Mouse (Mus musculus): Measurements from ENCODE around the gene Nprl3. TPM values are rescaled to one million over a fixed set of nuclear protein-coding genes. Genes with fewer than 3 reads are reported as not detected.
"Not testable (repeated sequence)": the region's sequence is repeated elsewhere in the genome, so short reads cannot be mapped to it uniquely, and the experiment has no call there.

Gene Nprl3
- polyA plus RNA-seq (2015; fragmentation: Nextera tagmentation; extraction: Ambion mirVana) = 41.6 and 46.9 TPM in 2 replicates

- H3K27me3 ChIP-seq = no peaks in the 10 kb centered on the region
- peak; percentile 98 for ATAC-seq (ENCODE audit: borderline replicate concordance, extremely low read depth, low FRiP score, low TSS enrichment)
- no peaks in the 10 kb centered on the region for H3K36me3 ChIP-seq
- WGBS = under 1% methylated on average over 54 of the region's 54 CpGs
- peak within 1 kb of the TSS; percentile 60 for H3K4me2 ChIP-seq
- H3K4me1 ChIP-seq = peaks cover 15% of the 10 kb centered on the region
- peak within 1 kb of the TSS; percentile 94 for H3K9ac ChIP-seq
- H3K4me3 ChIP-seq = peak within 1 kb of the TSS; percentile 73
- H3K27ac ChIP-seq = peak within 1 kb of the TSS; percentile 88
- no peaks in the 10 kb centered on the region for H3K9me3 ChIP-seq
Observed at GRCm38 (mm10) chr11:32267188-32267884, at the start of gene Nprl3. Gene Nprl3, minus strand, starts transcription at chr11:32267707.

DNA sequence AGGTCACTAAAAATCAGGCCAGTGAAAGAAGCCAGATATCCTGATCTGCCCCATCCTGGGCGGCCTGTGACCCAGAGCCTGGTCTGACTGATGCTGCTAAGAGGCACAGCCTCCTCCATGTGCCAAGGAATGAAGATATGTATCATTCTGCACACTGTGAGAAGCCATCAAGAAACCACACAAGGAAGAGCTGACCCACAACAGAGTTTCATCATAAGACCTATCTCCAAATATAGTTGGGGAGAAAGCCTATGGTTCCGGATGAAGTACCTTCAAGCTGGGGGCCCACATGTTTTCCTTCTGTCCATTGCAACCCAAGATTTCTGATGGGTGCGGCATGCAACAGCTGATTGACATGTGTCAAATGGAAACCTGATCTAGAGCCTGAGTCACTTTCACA lies 48.5 kb upstream of the Nprl3 start:
- no peaks in the 10 kb centered on the region for H3K36me3 ChIP-seq
- H3K4me1 ChIP-seq = no peaks in the 10 kb centered on the region
- H3K9ac ChIP-seq = no peak overlapping the region
- no peak overlapping the region for H3K4me3 ChIP-seq
- no peak overlapping the region for H3K4me2 ChIP-seq
- H3K9me3 ChIP-seq = no peaks in the 10 kb centered on the region
- no peak for ATAC-seq (ENCODE audit: borderline replicate concordance, extremely low read depth, low FRiP score, low TSS enrichment)
- H3K27ac ChIP-seq = no peak overlapping the region
- 82% methylated on average over 3 of the region's 3 CpGs for WGBS
- H3K27me3 ChIP-seq = no peaks in the 10 kb centered on the region

GRCm38 (mm10) chr11:32309928-32310327 lies 42.4 kb upstream of the Nprl3 start:
- ATAC-seq (ENCODE audit: borderline replicate concordance, extremely low read depth, low FRiP score, low TSS enrichment) = no peak
- Histone ChIP-seq H3K27me3 (no peaks in the 10 kb centered on the region), H3K9ac (no peak overlapping the region), H3K4me3 (no peak overlapping the region), H3K9me3 (no peaks in the 10 kb centered on the region), H3K27ac (no peak overlapping the region), H3K4me2 (no peak overlapping the region), H3K36me3 (no peaks in the 10 kb centered on the region), H3K4me1 (no peaks in the 10 kb centered on the region)
- 50% methylated on average over 3 of the region's 3 CpGs for WGBS

DNA sequence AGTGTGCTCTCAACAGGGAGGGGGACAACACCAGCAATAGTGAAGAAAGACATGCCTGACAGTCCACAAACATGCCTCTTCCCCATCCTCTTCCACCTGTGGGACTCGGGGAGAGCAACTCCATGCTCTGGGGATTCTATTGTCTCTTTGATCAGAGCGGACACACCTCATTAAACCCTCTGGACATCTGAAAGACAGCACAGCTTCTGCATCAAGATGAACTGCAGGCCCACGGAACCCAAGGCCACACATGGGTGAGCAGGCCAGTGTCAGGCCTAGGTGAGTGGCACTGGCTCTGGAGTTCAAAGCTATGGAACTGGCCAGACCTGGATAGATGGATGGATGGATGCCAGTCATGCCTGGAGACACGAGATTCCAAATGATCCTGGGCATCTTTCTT lies 41.9 kb upstream of the Nprl3 start:
- ATAC-seq (ENCODE audit: borderline replicate concordance, extremely low read depth, low FRiP score, low TSS enrichment) = no peak
- no peaks in the 10 kb centered on the region for H3K9me3 ChIP-seq
- no peak overlapping the region for H3K4me3 ChIP-seq
- no peak overlapping the region for H3K9ac ChIP-seq
- H3K36me3 ChIP-seq = no peaks in the 10 kb centered on the region
- H3K27ac ChIP-seq = no peak overlapping the region
- no peaks in the 10 kb centered on the region for H3K27me3 ChIP-seq
- 66% methylated on average over 4 of the region's 4 CpGs for WGBS
- no peak overlapping the region for H3K4me2 ChIP-seq
- H3K4me1 ChIP-seq = no peaks in the 10 kb centered on the region

- 71% methylated on average over 1 of the region's 1 CpGs for WGBS
- Histone ChIP-seq H3K4me1 (no peaks in the 10 kb centered on the region), H3K9me3 (no peaks in the 10 kb centered on the region), H3K4me3 (no peak overlapping the region), H3K4me2 (no peak overlapping the region), H3K36me3 (no peaks in the 10 kb centered on the region), H3K27me3 (no peaks in the 10 kb centered on the region; the same call in 1 of the 2 replicates), H3K9ac (no peak overlapping the region), H3K27ac (no peak overlapping the region)
- no peak for ATAC-seq (ENCODE audit: borderline replicate concordance, extremely low read depth, low FRiP score, low TSS enrichment)
Observed at GRCm38 (mm10) chr11:32307006-32307405, 39.5 kb upstream of the Nprl3 start.

GRCm38 (mm10) chr11:32303455-32303854 lies 35.9 kb upstream of the Nprl3 start:
- Histone ChIP-seq H3K36me3 (no peaks in the 10 kb centered on the region), H3K27me3 (peaks cover 12% of the 10 kb centered on the region), H3K9ac (no peak overlapping the region), H3K27ac (no peak overlapping the region), H3K4me3 (no peak overlapping the region), H3K4me1 (no peaks in the 10 kb centered on the region), H3K4me2 (no peak overlapping the region), H3K9me3 (no peaks in the 10 kb centered on the region)
- ATAC-seq (ENCODE audit: borderline replicate concordance, extremely low read depth, low FRiP score, low TSS enrichment) = no peak
- 76% methylated on average over 1 of the region's 1 CpGs for WGBS

DNA sequence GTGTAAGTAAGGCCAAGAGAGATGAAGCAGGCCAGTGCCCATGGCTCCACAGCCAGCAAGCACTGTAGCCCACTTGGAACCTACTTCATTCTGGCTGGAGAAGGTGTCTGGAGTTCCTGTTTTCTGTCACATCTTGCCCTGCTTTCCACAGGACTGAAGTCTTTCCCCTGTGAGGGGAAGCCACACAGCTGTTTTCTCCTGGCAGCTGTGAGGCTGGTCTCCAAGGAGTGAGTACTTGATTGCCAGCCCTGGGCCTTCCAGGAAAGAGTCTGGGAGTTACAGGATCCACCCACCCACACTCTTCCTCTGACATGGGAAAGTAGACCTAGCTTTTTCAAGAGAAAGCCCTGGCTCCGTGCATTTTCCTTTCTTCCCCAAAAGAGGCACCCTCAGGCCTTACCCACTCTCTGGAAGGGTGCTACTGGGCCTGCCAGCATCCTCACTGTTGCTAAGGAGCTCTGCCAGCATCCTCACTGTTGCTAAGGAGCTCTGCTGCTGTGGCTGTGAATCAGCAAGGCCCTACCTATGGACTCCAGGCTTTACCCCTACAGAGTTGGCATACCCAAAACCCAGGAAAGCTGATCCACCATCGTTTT lies 35.4 kb upstream of the Nprl3 start:
- WGBS = 38% methylated on average over 2 of the region's 2 CpGs
- no peaks in the 10 kb centered on the region for H3K36me3 ChIP-seq

DNA sequence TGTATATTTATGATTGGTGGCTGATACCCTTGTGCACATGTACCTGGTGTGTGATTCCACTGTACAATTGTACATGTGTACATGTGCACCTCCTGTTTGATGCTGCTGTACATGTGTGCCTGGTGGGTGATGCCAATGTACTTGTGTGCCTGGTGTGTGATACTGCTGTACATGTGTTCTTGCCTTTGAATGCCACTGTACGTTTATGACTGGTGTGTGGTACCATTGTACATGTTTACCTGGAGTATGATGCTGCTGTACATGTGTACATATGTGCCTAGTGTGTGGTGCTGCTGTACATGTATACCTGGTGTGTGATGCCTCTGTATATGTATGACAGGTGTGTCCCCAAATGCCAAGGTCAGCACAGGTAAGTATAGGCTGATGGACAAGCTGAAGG lies 34.0 kb upstream of the Nprl3 start:
- H3K27me3 ChIP-seq = peaks cover 12% of the 10 kb centered on the region
- H3K4me3 ChIP-seq = no peak overlapping the region
- H3K9ac ChIP-seq = no peak overlapping the region
- no peaks in the 10 kb centered on the region for H3K36me3 ChIP-seq
- H3K9me3 ChIP-seq = no peaks in the 10 kb centered on the region
- ATAC-seq (ENCODE audit: borderline replicate concordance, extremely low read depth, low FRiP score, low TSS enrichment) = no peak
- H3K27ac ChIP-seq = no peak overlapping the region
- no peak overlapping the region for H3K4me2 ChIP-seq
- no peaks in the 10 kb centered on the region for H3K4me1 ChIP-seq
- WGBS = 63% methylated on average over 1 of the region's 1 CpGs

More for the DNA sequence above, 35.4 kb upstream of the Nprl3 start:
- Histone ChIP-seq H3K27ac (no peak overlapping the region), H3K4me2 (no peak overlapping the region), H3K4me3 (no peak overlapping the region), H3K27me3 (peaks cover 12% of the 10 kb centered on the region), H3K4me1 (no peaks in the 10 kb centered on the region), H3K9ac (no peak overlapping the region), H3K9me3 (no peaks in the 10 kb centered on the region)
- ATAC-seq (ENCODE audit: borderline replicate concordance, extremely low read depth, low FRiP score, low TSS enrichment) = no peak

- peak overlapping the region; percentile 40; the same call in 1 of the 2 replicates for H3K4me2 ChIP-seq
- no peaks in the 10 kb centered on the region for H3K9me3 ChIP-seq
- no peaks in the 10 kb centered on the region for H3K4me1 ChIP-seq
- no peak overlapping the region for H3K9ac ChIP-seq
- WGBS = 45% methylated on average over 15 of the region's 17 CpGs
- H3K27me3 ChIP-seq = peaks cover 12% of the 10 kb centered on the region
- ATAC-seq (ENCODE audit: borderline replicate concordance, extremely low read depth, low FRiP score, low TSS enrichment) = no peak
- no peak overlapping the region for H3K27ac ChIP-seq
- no peaks in the 10 kb centered on the region for H3K36me3 ChIP-seq
- H3K4me3 ChIP-seq = no peak overlapping the region
Observed at GRCm38 (mm10) chr11:32300279-32301267, 33.1 kb upstream of the Nprl3 start.

DNA sequence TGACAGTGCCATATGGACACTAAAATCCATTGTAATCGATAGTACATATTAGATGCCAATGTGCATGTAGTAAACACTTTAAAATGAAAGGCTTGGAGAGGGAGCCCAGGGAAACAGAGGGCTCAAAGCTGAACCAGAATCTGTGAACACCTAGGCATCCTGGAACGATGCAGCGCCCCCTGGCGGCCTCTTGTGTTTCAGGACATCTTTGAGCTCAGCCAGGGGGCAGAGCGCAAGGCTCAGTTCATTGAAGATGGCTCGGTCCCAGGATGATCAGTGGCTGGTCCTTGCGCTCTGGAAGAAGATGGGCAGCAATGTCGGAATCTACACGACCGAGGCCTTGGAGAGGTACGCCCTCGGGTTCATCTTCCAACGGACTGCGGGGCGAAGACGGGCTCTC lies 32.4 kb upstream of the Nprl3 start, which contains the start of gene Hbq1a:
Hbq1a (plus strand) TSS at position 205 of the 400 bp plus-strand sequence.
- not testable (repeated sequence) for H3K9me3 ChIP-seq; H3K4me1 ChIP-seq; H3K36me3 ChIP-seq; H3K9ac ChIP-seq; H3K4me3 ChIP-seq; ATAC-seq (ENCODE audit: borderline replicate concordance, extremely low read depth, low FRiP score, low TSS enrichment); H3K27ac ChIP-seq
- Histone ChIP-seq H3K4me2 (peak within 1 kb of the TSS; percentile 40; the same call in 1 of the 2 replicates), H3K27me3 (peaks cover 12% of the 10 kb centered on the region)
- 1% methylated on average over 16 of the region's 16 CpGs for WGBS

DNA sequence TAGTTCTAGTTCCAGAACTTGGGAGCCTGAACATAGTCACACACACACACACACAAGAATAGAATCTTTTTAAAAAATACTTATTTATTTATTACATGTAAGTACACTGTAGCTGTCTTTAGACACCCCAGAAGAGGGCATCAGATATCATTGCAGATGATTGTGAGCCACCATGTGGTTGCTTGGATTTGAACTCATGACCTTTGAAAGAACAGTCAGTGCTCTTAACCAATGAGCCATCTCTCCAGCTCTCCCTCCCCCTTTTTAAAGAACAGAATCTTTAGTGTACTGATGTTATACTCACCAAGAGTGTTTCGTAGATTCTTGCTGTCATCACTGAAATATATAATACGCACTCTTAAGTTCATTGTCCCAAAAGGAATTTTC lies 31.0 kb upstream of the Nprl3 start:
- no peak for ATAC-seq (ENCODE audit: borderline replicate concordance, extremely low read depth, low FRiP score, low TSS enrichment)
- no peak overlapping the region for H3K27ac ChIP-seq
- H3K9me3 ChIP-seq = no peaks in the 10 kb centered on the region
- H3K9ac ChIP-seq = no peak overlapping the region
- WGBS = 90% methylated on average over 2 of the region's 2 CpGs
- no peak overlapping the region for H3K4me3 ChIP-seq
- H3K36me3 ChIP-seq = no peaks in the 10 kb centered on the region
- peaks cover 12% of the 10 kb centered on the region for H3K27me3 ChIP-seq
- no peaks in the 10 kb centered on the region for H3K4me1 ChIP-seq
- H3K4me2 ChIP-seq = no peak overlapping the region
